Mouse (Mus musculus): ENCODE data around the gene Minar1. TPM values are rescaled to one million over a fixed set of nuclear protein-coding genes. Genes with fewer than 3 reads are reported as not detected.

The Minar1 gene
- not detected for total RNA-seq (2021)
- long read RNA-seq, experiment 1: 0 reads
- long read RNA-seq, experiment 2: 0 reads

GRCm38 (mm10) chr9:89623006-89623760 lies at the start of gene Minar1:
Gene Minar1 (minus strand): TSS chr9:89623125.
- DNase-seq (ENCODE audit: low spot score): no peak

- no peak for DNase-seq (ENCODE audit: low spot score)
These were observed 47.0 kb upstream of the Minar1 start for GRCm38 (mm10) chr9:89669878-89670277.

GRCm38 (mm10) chr9:89667306-89667942 lies 44.5 kb upstream of the Minar1 start:
- no peak for DNase-seq (ENCODE audit: low spot score)

GRCm38 (mm10) chr9:89650913-89651312 lies 28.0 kb upstream of the Minar1 start:
- DNase-seq (ENCODE audit: low spot score): no peak

- no peak for DNase-seq (ENCODE audit: low spot score)
These were observed 14.5 kb upstream of the Minar1 start for GRCm38 (mm10) chr9:89637453-89637852.

GRCm38 (mm10) chr9:89622296-89623005 lies 474 bp downstream of the Minar1 start:
- no peak for DNase-seq (ENCODE audit: low spot score)

- no peak for DNase-seq (ENCODE audit: low spot score)
These were observed 1.2 kb downstream of the Minar1 start for GRCm38 (mm10) chr9:89621750-89622149.

GRCm38 (mm10) chr9:89620347-89620746 lies 2.6 kb downstream of the Minar1 start:
- no peak for DNase-seq (ENCODE audit: low spot score)

- no peak for DNase-seq (ENCODE audit: low spot score)
These were observed 6.0 kb downstream of the Minar1 start for GRCm38 (mm10) chr9:89616946-89617345.

GRCm38 (mm10) chr9:89610592-89610991 lies 12.3 kb downstream of the Minar1 start:
- no peak for DNase-seq (ENCODE audit: low spot score)

GRCm38 (mm10) chr9:89607321-89607720 lies 15.6 kb downstream of the Minar1 start:
- DNase-seq (ENCODE audit: low spot score): no peak

GRCm38 (mm10) chr9:89606256-89606655 lies 16.7 kb downstream of the Minar1 start:
- no peak for DNase-seq (ENCODE audit: low spot score)

- DNase-seq (ENCODE audit: low spot score): no peak
These were observed 21.0 kb downstream of the Minar1 start for GRCm38 (mm10) chr9:89601891-89602290.

- no peak for DNase-seq (ENCODE audit: low spot score)
These were observed 22.2 kb downstream of the Minar1 start for GRCm38 (mm10) chr9:89600677-89601076.

GRCm38 (mm10) chr9:89597071-89597470 lies 25.9 kb downstream of the Minar1 start:
- DNase-seq (ENCODE audit: low spot score): no peak

- no peak for DNase-seq (ENCODE audit: low spot score)
These were observed 26.5 kb downstream of the Minar1 start for GRCm38 (mm10) chr9:89596392-89596791.

GRCm38 (mm10) chr9:89592391-89592790 lies 30.5 kb downstream of the Minar1 start:
- DNase-seq (ENCODE audit: low spot score): no peak

- no peak for DNase-seq (ENCODE audit: low spot score)
These were observed 44.5 kb downstream of the Minar1 start for GRCm38 (mm10) chr9:89578422-89578821.

- no peak for DNase-seq (ENCODE audit: low spot score)
These were observed 70.3 kb downstream of the Minar1 start for GRCm38 (mm10) chr9:89552663-89553062.
